Mouse (Mus musculus): ENCODE results near the gene Tigd2. TPM values are rescaled to one million over a fixed set of nuclear protein-coding genes. Genes with fewer than 3 reads are reported as not detected.
A peak's percentile ranks its signal among the peaks of the same experiment; 100 is the strongest.

Tigd2 gene
- polyA plus RNA-seq, 1 experiment from 2014 or later, result 7.9 TPM

GRCm38 (mm10) chr6:59195849-59196635 is 12.6 kb upstream of the Tigd2 start:
- Histone ChIP-seq H3K27me3 (no peaks in the 10 kb centered on the region), H3K9ac (replicated peaks) (no peak overlapping the region), H3K36me3 (no peaks in the 10 kb centered on the region), H3K27ac (replicated peaks) (no peak overlapping the region), H3K4me3 (no peak overlapping the region), H3K9me3 (no peaks in the 10 kb centered on the region), H3K4me1 (no peaks in the 10 kb centered on the region), H3K4me2 (replicated peaks) (no peak overlapping the region)
- WGBS, result 55% methylated on average over 2 of the region's 2 CpGs
- ATAC-seq (replicated peaks), result no peak

- no peak overlapping the region for H3K9ac ChIP-seq (replicated peaks)
- H3K27me3 ChIP-seq, result no peaks in the 10 kb centered on the region
- H3K27ac ChIP-seq (replicated peaks), result no peak overlapping the region
- no peak for ATAC-seq (replicated peaks)
- no peak overlapping the region for H3K4me3 ChIP-seq
- no peaks in the 10 kb centered on the region for H3K9me3 ChIP-seq
- no peaks in the 10 kb centered on the region for H3K36me3 ChIP-seq
- no peaks in the 10 kb centered on the region for H3K4me1 ChIP-seq
- H3K4me2 ChIP-seq (replicated peaks), result no peak overlapping the region
These were observed 11.9 kb upstream of the Tigd2 start for GRCm38 (mm10) chr6:59196746-59197145.

DNA sequence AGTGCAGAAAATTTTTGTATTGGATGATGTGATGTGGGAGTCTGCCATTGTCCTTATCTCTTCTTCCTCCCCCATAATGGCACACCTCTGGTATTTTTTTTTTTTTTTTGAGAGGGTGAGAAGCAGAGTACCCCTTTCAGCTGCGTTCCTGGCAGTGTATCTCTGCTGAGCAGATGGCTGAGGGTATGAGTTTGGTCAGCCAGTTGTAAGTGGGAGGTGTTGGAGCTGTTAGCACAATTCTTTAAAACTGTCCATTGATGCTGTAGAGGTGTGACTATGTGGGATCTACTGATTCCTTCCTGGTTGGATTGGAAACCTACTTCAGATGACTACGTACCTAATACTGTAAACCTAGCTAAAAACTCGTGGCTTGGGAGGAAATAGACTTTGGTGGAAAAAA is 10.3 kb upstream of the Tigd2 start:
- Histone ChIP-seq H3K4me2 (replicated peaks) (no peak overlapping the region), H3K27ac (replicated peaks) (no peak overlapping the region), H3K9ac (replicated peaks) (no peak overlapping the region), H3K27me3 (no peaks in the 10 kb centered on the region), H3K4me3 (no peak overlapping the region), H3K4me1 (no peaks in the 10 kb centered on the region), H3K36me3 (no peaks in the 10 kb centered on the region), H3K9me3 (no peaks in the 10 kb centered on the region)
- WGBS, result 82% methylated on average over 3 of the region's 3 CpGs
- no peak for ATAC-seq (replicated peaks)

DNA sequence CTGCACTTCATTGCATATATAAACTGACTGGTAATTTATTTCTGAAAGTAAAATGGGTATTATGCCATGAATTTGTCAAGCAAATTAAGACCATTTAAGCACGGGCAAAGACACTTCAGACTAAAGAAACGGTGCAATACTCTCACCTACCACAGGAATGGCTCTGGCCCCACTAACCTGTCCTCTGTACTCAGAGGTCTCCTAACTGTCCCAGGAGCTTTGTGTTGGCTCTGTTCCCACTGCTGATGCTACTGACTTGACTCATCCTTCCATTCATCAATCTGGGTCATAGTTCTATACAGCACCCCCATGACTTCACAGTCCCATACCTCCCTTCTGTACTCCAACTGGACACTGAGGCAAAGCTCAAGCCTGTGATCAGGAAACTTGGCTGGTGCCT is 9.6 kb upstream of the Tigd2 start:
- no peaks in the 10 kb centered on the region for H3K36me3 ChIP-seq
- H3K9ac ChIP-seq (replicated peaks), result no peak overlapping the region
- H3K4me1 ChIP-seq, result no peaks in the 10 kb centered on the region
- H3K4me2 ChIP-seq (replicated peaks), result no peak overlapping the region
- H3K9me3 ChIP-seq, result no peaks in the 10 kb centered on the region
- no peak overlapping the region for H3K27ac ChIP-seq (replicated peaks)
- WGBS, result 94% methylated on average over 2 of the region's 2 CpGs
- H3K4me3 ChIP-seq, result no peak overlapping the region
- no peak for ATAC-seq (replicated peaks)
- H3K27me3 ChIP-seq, result no peaks in the 10 kb centered on the region

DNA sequence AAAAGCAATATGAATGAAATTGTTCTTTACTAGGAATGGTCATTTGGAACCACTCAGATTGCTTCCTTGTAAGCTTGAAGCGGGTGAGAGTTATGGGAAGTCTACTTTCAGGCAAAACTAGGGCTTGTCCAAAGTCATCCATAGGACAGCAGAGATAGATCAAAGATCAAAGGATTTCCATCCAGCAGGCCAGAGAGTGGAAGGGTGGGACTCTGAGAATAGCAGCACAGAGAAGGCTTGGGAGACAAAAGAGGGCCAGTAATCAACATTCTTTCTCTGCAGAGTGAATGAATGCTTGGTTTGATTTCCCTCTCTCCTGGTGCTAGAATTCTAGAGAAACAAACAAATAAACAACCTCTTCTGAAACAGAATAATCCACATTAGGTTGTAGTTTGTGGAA is 1.1 kb upstream of the Tigd2 start:
- H3K36me3 ChIP-seq, result no peaks in the 10 kb centered on the region
- H3K9ac ChIP-seq (replicated peaks), result no peak overlapping the region
- H3K9me3 ChIP-seq, result no peaks in the 10 kb centered on the region
- H3K27me3 ChIP-seq, result no peaks in the 10 kb centered on the region
- peaks cover 9% of the 10 kb centered on the region for H3K4me1 ChIP-seq
- H3K4me2 ChIP-seq (replicated peaks), result no peak overlapping the region
- no peak overlapping the region for H3K27ac ChIP-seq (replicated peaks)
- no peak for ATAC-seq (replicated peaks)
- no peak overlapping the region for H3K4me3 ChIP-seq
- WGBS, result 100% methylated on average over 1 of the region's 1 CpGs

DNA sequence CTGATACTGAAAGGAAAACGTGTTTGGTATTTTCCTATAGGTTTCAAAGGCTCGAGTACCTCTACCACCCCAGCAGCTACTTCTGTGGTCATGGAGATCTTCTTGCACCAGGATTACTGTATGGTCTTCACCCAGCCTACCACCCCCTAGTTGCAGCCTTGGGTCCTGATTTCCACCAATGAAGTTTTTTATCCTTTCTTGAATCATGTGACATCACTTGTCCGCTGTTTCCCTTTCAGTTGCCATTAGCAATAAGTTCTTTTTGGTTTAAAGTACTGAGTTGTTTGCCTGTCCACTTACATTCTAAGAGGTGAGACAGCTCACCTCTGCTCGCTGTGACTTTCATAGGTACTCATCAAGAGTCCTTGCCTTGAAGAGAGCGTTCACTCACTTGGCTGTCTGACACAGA is 633 bp downstream of the Tigd2 start:
- peak overlapping the region; percentile 61 for H3K4me2 ChIP-seq (replicated peaks)
- H3K4me3 ChIP-seq, result peak overlapping the region; percentile 91
- no peaks in the 10 kb centered on the region for H3K27me3 ChIP-seq
- peak overlapping the region; percentile 70 for H3K27ac ChIP-seq (replicated peaks)
- 33% methylated on average over 5 of the region's 5 CpGs for WGBS
- ATAC-seq (replicated peaks), result peak; percentile 7; the same call in 1 of the 2 replicates
- H3K4me1 ChIP-seq, result peaks cover 9% of the 10 kb centered on the region
- H3K36me3 ChIP-seq, result no peaks in the 10 kb centered on the region
- H3K9ac ChIP-seq (replicated peaks), result peak overlapping the region; percentile 81
- no peaks in the 10 kb centered on the region for H3K9me3 ChIP-seq

DNA sequence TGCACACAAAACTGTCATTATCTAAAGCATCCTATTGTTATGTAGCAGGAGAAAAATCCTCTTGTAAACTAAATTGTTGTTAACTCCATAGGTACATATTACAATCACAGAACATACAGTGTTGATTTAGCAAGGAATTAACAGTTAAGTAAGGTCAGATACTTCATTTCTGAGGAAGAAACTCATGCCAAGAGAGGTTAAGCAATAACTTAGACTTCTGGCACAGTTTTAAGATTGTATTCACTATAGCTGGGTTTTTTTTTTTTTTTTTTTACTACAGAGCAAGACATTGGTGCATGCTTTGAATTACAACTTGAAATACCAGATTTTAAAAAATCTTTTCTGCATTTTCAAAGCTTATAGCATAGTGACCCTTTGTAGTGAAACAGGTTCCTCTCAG is 24.5 kb downstream of the Tigd2 start:
- H3K9ac ChIP-seq (replicated peaks), result no peak overlapping the region
- H3K4me3 ChIP-seq, result no peak overlapping the region
- no peak overlapping the region for H3K4me2 ChIP-seq (replicated peaks)
- no peak overlapping the region for H3K27ac ChIP-seq (replicated peaks)
- no peaks in the 10 kb centered on the region for H3K9me3 ChIP-seq
- H3K27me3 ChIP-seq, result no peaks in the 10 kb centered on the region
- H3K4me1 ChIP-seq, result no peaks in the 10 kb centered on the region
- no peak for ATAC-seq (replicated peaks)
- H3K36me3 ChIP-seq, result no peaks in the 10 kb centered on the region

- Histone ChIP-seq H3K9me3 (no peaks in the 10 kb centered on the region), H3K9ac (replicated peaks) (no peak overlapping the region), H3K4me2 (replicated peaks) (no peak overlapping the region), H3K27ac (replicated peaks) (no peak overlapping the region), H3K4me3 (no peak overlapping the region), H3K36me3 (no peaks in the 10 kb centered on the region), H3K27me3 (no peaks in the 10 kb centered on the region), H3K4me1 (no peaks in the 10 kb centered on the region)
- ATAC-seq (replicated peaks), result no peak
These were observed 25.0 kb downstream of the Tigd2 start for GRCm38 (mm10) chr6:59233651-59234050.

- Histone ChIP-seq H3K4me2 (replicated peaks) (no peak overlapping the region), H3K27me3 (no peaks in the 10 kb centered on the region), H3K27ac (replicated peaks) (no peak overlapping the region), H3K9me3 (no peaks in the 10 kb centered on the region), H3K4me3 (no peak overlapping the region), H3K4me1 (no peaks in the 10 kb centered on the region), H3K9ac (replicated peaks) (no peak overlapping the region), H3K36me3 (no peaks in the 10 kb centered on the region)
- 37% methylated on average over 2 of the region's 2 CpGs for WGBS
- ATAC-seq (replicated peaks), result 0 out of 2 replicates have a peak, but pooled peaks have one; percentile 38
These were observed 41.0 kb downstream of the Tigd2 start for GRCm38 (mm10) chr6:59249675-59250074.

- no peak overlapping the region for H3K4me3 ChIP-seq
- H3K4me1 ChIP-seq, result no peaks in the 10 kb centered on the region
- no peaks in the 10 kb centered on the region for H3K36me3 ChIP-seq
- ATAC-seq (replicated peaks), result no peak
- no peaks in the 10 kb centered on the region for H3K27me3 ChIP-seq
- H3K27ac ChIP-seq (replicated peaks), result no peak overlapping the region
- H3K4me2 ChIP-seq (replicated peaks), result no peak overlapping the region
- H3K9ac ChIP-seq (replicated peaks), result no peak overlapping the region
- no peaks in the 10 kb centered on the region for H3K9me3 ChIP-seq
These were observed 41.9 kb downstream of the Tigd2 start for GRCm38 (mm10) chr6:59250536-59250935.

DNA sequence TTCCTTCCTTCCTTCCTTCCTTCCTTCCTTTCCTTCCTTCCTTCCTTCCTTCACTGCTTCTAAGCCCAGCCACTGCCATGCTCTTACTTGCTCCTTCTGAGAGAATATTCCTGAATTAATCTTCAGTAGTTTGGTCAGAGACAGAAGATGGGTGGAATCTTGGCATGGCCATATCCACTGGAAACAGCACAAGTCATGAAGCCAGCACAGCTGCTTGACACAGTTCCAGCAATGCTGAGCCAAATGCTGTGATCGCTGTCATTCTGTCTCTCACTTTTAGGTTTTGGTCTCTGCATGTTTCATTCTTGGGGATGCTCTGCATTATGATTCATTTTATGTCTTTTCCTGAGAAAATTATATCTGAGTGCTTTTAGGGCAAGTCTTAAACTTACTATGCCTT is 47.2 kb downstream of the Tigd2 start:
- no peak for ATAC-seq (replicated peaks)
- 83% methylated on average over 1 of the region's 1 CpGs for WGBS
- Histone ChIP-seq H3K4me2 (replicated peaks) (no peak overlapping the region), H3K27ac (replicated peaks) (no peak overlapping the region), H3K36me3 (no peaks in the 10 kb centered on the region), H3K9ac (replicated peaks) (no peak overlapping the region), H3K4me3 (no peak overlapping the region), H3K27me3 (no peaks in the 10 kb centered on the region), H3K4me1 (no peaks in the 10 kb centered on the region), H3K9me3 (no peaks in the 10 kb centered on the region)

Measured in forebrain, embryonic 15.5 days (tissue).